ENCODE assay signal across 9 mouse cellular contexts in the genomic region with DNA sequence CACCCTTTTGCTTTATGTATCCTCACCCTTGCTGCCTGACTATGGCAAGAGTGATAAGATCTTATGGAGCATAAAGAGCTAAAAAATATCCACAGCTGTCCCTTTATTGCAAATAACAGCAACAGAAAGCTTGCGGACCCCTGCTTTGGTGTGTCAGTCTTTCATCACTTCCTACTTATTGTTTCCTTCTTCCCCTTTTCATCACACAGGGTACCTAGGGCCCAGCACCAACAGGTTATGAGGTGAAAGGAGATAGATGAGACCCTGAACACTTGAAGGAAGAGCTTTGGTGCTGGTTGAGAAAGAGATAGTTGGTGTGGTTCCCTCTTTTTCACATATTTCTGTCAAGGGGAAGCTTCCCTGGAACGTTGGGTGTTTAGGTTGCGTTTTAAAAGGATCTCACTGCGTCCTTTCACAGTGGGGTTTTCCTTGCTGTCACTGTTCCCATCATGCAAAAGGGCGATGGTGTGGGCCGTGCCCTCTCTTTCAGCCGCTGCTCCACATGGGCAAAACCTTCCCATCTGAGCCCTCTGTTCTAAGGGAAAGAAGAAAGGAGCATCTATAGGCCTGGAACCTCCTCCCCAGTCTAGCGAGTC. TPM values are rescaled to one million over a fixed set of nuclear protein-coding genes. Genes with fewer than 3 reads are reported as not detected.
DNase-seq lines count a peak whose midpoint lies in the region; ATAC-seq and TF ChIP-seq lines count a peak whose summit lies in the region.
"Had no signal": no experiment of that assay in that cellular context is flagged by ENCODE, and none has a peak within 500 bp of the region (broad histone marks: within the 10 kb centered on the region; RNA-seq: fewer than 3 reads in every experiment).

No protein-coding gene starts in this region.

- H3K4me1 ChIP-seq in heart, embryonic 10.5 days: peaks cover 5% of the 10 kb centered on the region; the same call in 1 of the 2 replicates
- H3K4me1 ChIP-seq in heart, embryonic 16.5 days (ENCODE audit: control insufficient read depth, insufficient read depth, low read length): peaks cover 15% of the 10 kb centered on the region

- no peak for DNase-seq in heart, embryonic 10.5 days (ENCODE audit: low spot score)
- no peak for DNase-seq in heart, postnatal 25 days (ENCODE audit: low spot score)
- no peak for DNase-seq in thymus, postnatal 0 days (ENCODE audit: low spot score)
- no peak for DNase-seq in cerebellum, postnatal 14 days
- DNase-seq in left cerebral cortex, postnatal 25 days (ENCODE audit: low spot score in 2 of 2): no peak

- H3K36me3 ChIP-seq in heart, embryonic 10.5 days: peaks cover 24% of the 10 kb centered on the region
- peaks cover 29% of the 10 kb centered on the region for H3K36me3 ChIP-seq in C2C12 (ENCODE audit: control insufficient read depth, insufficient read depth)
- peaks cover 9% of the 10 kb centered on the region for H3K36me3 ChIP-seq in heart, embryonic 16.5 days (ENCODE audit: control insufficient read depth, insufficient read depth)

- ATAC-seq in heart, embryonic 16.5 days (replicated peaks; ENCODE audit: extremely low read depth, insufficient read depth, low FRiP score): no peak
- ATAC-seq in megakaryocyte, adult 5-6 weeks (ENCODE audit: poor library complexity, severe bottlenecking): peak; percentile 54

- H3K27me3 ChIP-seq in heart, embryonic 10.5 days (ENCODE audit: insufficient read depth, poor library complexity, severe bottlenecking): no peaks in the 10 kb centered on the region
- H3K27me3 ChIP-seq in C2C12 (ENCODE audit: control insufficient read depth, insufficient read depth, insufficient read length): no peaks in the 10 kb centered on the region
- H3K27me3 ChIP-seq in heart, embryonic 16.5 days (ENCODE audit: control insufficient read depth, insufficient read depth, low read length): no peaks in the 10 kb centered on the region

- TF ChIP-seq CTCF in C2C12 (IDR thresholded peaks at IDR 0.05; ENCODE audit: control insufficient read depth, insufficient read depth, insufficient read length): no peak

- 79% methylated on average over 8 of the region's 8 CpGs for WGBS in heart, embryonic 10.5 days
- 78% methylated on average over 8 of the region's 8 CpGs for WGBS in heart, embryonic 16.5 days

- H3K27ac ChIP-seq in heart, embryonic 10.5 days: 0 out of 2 replicates have a peak overlapping the region, but pooled peaks have one; percentile 17
- peak overlapping the region; percentile 11; the same call in 1 of the 2 replicates for H3K27ac ChIP-seq in heart, embryonic 16.5 days (ENCODE audit: low read length)

- H3K4me3 ChIP-seq in heart, embryonic 10.5 days: peak overlapping the region; percentile 73; the same call in 1 of the 2 replicates
- H3K4me3 ChIP-seq in C2C12 (ENCODE audit: insufficient read depth, poor library complexity, severe bottlenecking): peak overlapping the region; percentile 47
- H3K4me3 ChIP-seq in heart, embryonic 16.5 days (ENCODE audit: low read length): peak overlapping the region; percentile 84

- intact Hi-C loops in heart, postnatal 25 days (cut with DNase I): no loop called here
- intact Hi-C loops in left cerebral cortex, postnatal 25 days (cut with DNase I): no loop called here

- peak overlapping the region; percentile 79 for H3K4me2 ChIP-seq in heart, embryonic 16.5 days (ENCODE audit: low read depth, low read length)

- H3K9ac ChIP-seq in heart, embryonic 16.5 days (ENCODE audit: low read length): peak overlapping the region; percentile 88

- H3ac ChIP-seq in C2C12 (ENCODE audit: control insufficient read depth, insufficient read length, low read depth): peak overlapping the region; percentile 71

- H3K79me3 ChIP-seq in C2C12 (ENCODE audit: low read depth): peaks cover 35% of the 10 kb centered on the region

- H3K9me3 ChIP-seq in heart, embryonic 10.5 days: no peaks in the 10 kb centered on the region
- H3K9me3 ChIP-seq in heart, embryonic 16.5 days (replicated peaks; ENCODE audit: control insufficient read depth, low read length): no peaks in the 10 kb centered on the region

- peaks cover 53% of the 10 kb centered on the region for H3K79me2 ChIP-seq in C2C12 (ENCODE audit: control insufficient read depth, insufficient read depth)

TF ChIP-seq in C2C12, 6 proteins besides CTCF, POLR2A, EP300 and RAD21:
- no peak for TF ChIP-seq FOSL1 (IDR thresholded peaks at IDR 0.05; ENCODE audit: insufficient read depth, low read length, poor library complexity, severe bottlenecking)

RNA-seq across cellular contexts. Expression of gene S100a11, which starts 1.3 kb away (rescaled TPM):
- polyA plus RNA-seq in heart, embryonic 10.5 days (2016; fragmentation: Nextera tagmentation; extraction: Ambion mirVana): 430 and 549 TPM in 2 replicates
- 10 to 100 TPM; 82.1 to 97.0 TPM for total RNA-seq in heart, postnatal 25 days (2021)
- polyA plus RNA-seq in C2C12 (2012; fragmentation: generic; extraction: Trizol): 3,212 TPM
- polyA plus RNA-seq in heart, embryonic 16.5 days (2015; fragmentation: Nextera tagmentation; extraction: Ambion mirVana): 709 and 778 TPM in 2 replicates
- total RNA-seq in megakaryocyte, adult 5-6 weeks (2015): 3,100 and 3,549 TPM in 2 replicates
- 217 and 333 TPM in 2 replicates for total RNA-seq in megakaryocyte, adult 5-6 weeks (2017)
- polyA plus RNA-seq in thymus, postnatal 0 days (2015; fragmentation: Nextera tagmentation; extraction: Ambion mirVana): 1,245 and 1,274 TPM in 2 replicates
- 10 to 100 TPM in 1 of 2 experiments, 1 to 10 TPM in 1; 8.3 to 11.3 TPM for total RNA-seq in left cerebral cortex, postnatal 25 days (2021)

RNA-seq across cellular contexts. Expression of gene S100a10, which starts 33.3 kb away (rescaled TPM):
- 192 and 203 TPM in 2 replicates for polyA plus RNA-seq in heart, embryonic 10.5 days (2016; fragmentation: Nextera tagmentation; extraction: Ambion mirVana)
- total RNA-seq in heart, postnatal 25 days (2021): 100 to 1,000 TPM in 1 of 2 experiments, 10 to 100 TPM in 1; 99.6 to 111 TPM
- 1,750 TPM for polyA plus RNA-seq in C2C12 (2012; fragmentation: generic; extraction: Trizol)
- polyA plus RNA-seq in heart, embryonic 16.5 days (2015; fragmentation: Nextera tagmentation; extraction: Ambion mirVana): 222 and 243 TPM in 2 replicates
- total RNA-seq in megakaryocyte, adult 5-6 weeks (2015): 967 and 993 TPM in 2 replicates
- 1,318 and 1,661 TPM in 2 replicates for total RNA-seq in megakaryocyte, adult 5-6 weeks (2017)
- 485 and 530 TPM in 2 replicates for polyA plus RNA-seq in thymus, postnatal 0 days (2015; fragmentation: Nextera tagmentation; extraction: Ambion mirVana)
- total RNA-seq in left cerebral cortex, postnatal 25 days (2021): 10 to 100 TPM; 35.9 to 41.5 TPM

RNA-seq across cellular contexts. Expression of gene Tchhl1, which starts 53.0 kb away (rescaled TPM):
- polyA plus RNA-seq in heart, embryonic 10.5 days (2016; fragmentation: Nextera tagmentation; extraction: Ambion mirVana): not detected in 2 replicates
- total RNA-seq in heart, postnatal 25 days (2021): not detected
- polyA plus RNA-seq in C2C12 (2012; fragmentation: generic; extraction: Trizol): not detected
- not detected in 2 replicates for polyA plus RNA-seq in heart, embryonic 16.5 days (2015; fragmentation: Nextera tagmentation; extraction: Ambion mirVana)
- not detected in 2 replicates for total RNA-seq in megakaryocyte, adult 5-6 weeks (2015)
- total RNA-seq in megakaryocyte, adult 5-6 weeks (2017): not detected in 2 replicates
- 0.08 TPM in 1 of 2 replicates, not detected in the other for polyA plus RNA-seq in thymus, postnatal 0 days (2015; fragmentation: Nextera tagmentation; extraction: Ambion mirVana)
- not detected for total RNA-seq in left cerebral cortex, postnatal 25 days (2021)
- total RNA-seq: layer of hippocampus, postnatal 14 days had no signal
